Mouse (Mus musculus): ENCODE results near the gene Wscd2. TPM values are rescaled to one million over a fixed set of nuclear protein-coding genes. Genes with fewer than 3 reads are reported as not detected.

Gene Wscd2
- total RNA-seq, 2 experiments from 2014 or later, result 4.4 to 8.5 TPM

GRCm38 (mm10) chr5:113521037-113521436 lies 30.9 kb downstream of the Wscd2 start:
- no peak for DNase-seq (ENCODE audit: low spot score in 2 of 2)

- DNase-seq (ENCODE audit: low spot score in 2 of 2), result no peak
Measured at GRCm38 (mm10) chr5:113538826-113539225, 48.7 kb downstream of the Wscd2 start.

GRCm38 (mm10) chr5:113539438-113539837 lies 49.3 kb downstream of the Wscd2 start:
- no peak for DNase-seq (ENCODE audit: low spot score in 2 of 2)

GRCm38 (mm10) chr5:113539858-113540257 lies 49.7 kb downstream of the Wscd2 start:
- no peak for DNase-seq (ENCODE audit: low spot score in 2 of 2)

- no peak for DNase-seq (ENCODE audit: low spot score in 2 of 2)
Measured at GRCm38 (mm10) chr5:113541196-113541595, 51.1 kb downstream of the Wscd2 start.

GRCm38 (mm10) chr5:113542885-113543476 lies 52.8 kb downstream of the Wscd2 start:
- DNase-seq (ENCODE audit: low spot score in 2 of 2), result no peak

GRCm38 (mm10) chr5:113547949-113548700 lies 58.0 kb downstream of the Wscd2 start:
- peak; percentile 64 to 67 for DNase-seq (ENCODE audit: low spot score in 2 of 2)

- no peak for DNase-seq (ENCODE audit: low spot score in 2 of 2)
Measured at GRCm38 (mm10) chr5:113550249-113550648, 60.1 kb downstream of the Wscd2 start.

- DNase-seq (ENCODE audit: low spot score in 2 of 2), result no peak
Measured at GRCm38 (mm10) chr5:113550759-113551158, 60.6 kb downstream of the Wscd2 start.

- DNase-seq (ENCODE audit: low spot score in 2 of 2), result no peak
Measured at GRCm38 (mm10) chr5:113553402-113553897, 63.3 kb downstream of the Wscd2 start.

- DNase-seq (ENCODE audit: low spot score in 2 of 2), result no peak
Measured at GRCm38 (mm10) chr5:113554095-113554494, 64.0 kb downstream of the Wscd2 start.

GRCm38 (mm10) chr5:113554571-113554970 lies 64.4 kb downstream of the Wscd2 start:
- no peak for DNase-seq (ENCODE audit: low spot score in 2 of 2)

GRCm38 (mm10) chr5:113555684-113556083 lies 65.6 kb downstream of the Wscd2 start:
- no peak for DNase-seq (ENCODE audit: low spot score in 2 of 2)

GRCm38 (mm10) chr5:113558065-113558464 lies 67.9 kb downstream of the Wscd2 start:
- DNase-seq (ENCODE audit: low spot score in 2 of 2), result no peak

- no peak for DNase-seq (ENCODE audit: low spot score in 2 of 2)
Measured at GRCm38 (mm10) chr5:113559627-113560026, 69.5 kb downstream of the Wscd2 start.

GRCm38 (mm10) chr5:113564463-113564862 lies 74.3 kb downstream of the Wscd2 start:
- no peak for DNase-seq (ENCODE audit: low spot score in 2 of 2)

GRCm38 (mm10) chr5:113565101-113565854 lies 75.1 kb downstream of the Wscd2 start:
- no peak for DNase-seq (ENCODE audit: low spot score in 2 of 2)

GRCm38 (mm10) chr5:113565858-113566257 lies 75.7 kb downstream of the Wscd2 start:
- no peak for DNase-seq (ENCODE audit: low spot score in 2 of 2)

GRCm38 (mm10) chr5:113570056-113570717 lies 80.1 kb downstream of the Wscd2 start:
- no peak for DNase-seq (ENCODE audit: low spot score in 2 of 2)

- no peak for DNase-seq (ENCODE audit: low spot score in 2 of 2)
Measured at GRCm38 (mm10) chr5:113577555-113577954, 87.4 kb downstream of the Wscd2 start.

GRCm38 (mm10) chr5:113578428-113578827 lies 88.3 kb downstream of the Wscd2 start:
- DNase-seq (ENCODE audit: low spot score in 2 of 2), result no peak
